Mouse (Mus musculus) heart, postnatal 0 days (tissue): ENCODE measurements around the gene Crim1.

Experiments used
- CTCF ChIP-seq: IDR thresholded peaks from 2 replicates; pipeline ENCODE4 v1.5.1; 2016; ENCODE audit warnings: antibody characterized with exemption, control low read depth, low read depth
- EP300 ChIP-seq: IDR thresholded peaks from 2 replicates; pipeline ENCODE4 v1.6.1; 2016; ENCODE audit warnings: antibody characterized with exemption, low read depth

DNA sequence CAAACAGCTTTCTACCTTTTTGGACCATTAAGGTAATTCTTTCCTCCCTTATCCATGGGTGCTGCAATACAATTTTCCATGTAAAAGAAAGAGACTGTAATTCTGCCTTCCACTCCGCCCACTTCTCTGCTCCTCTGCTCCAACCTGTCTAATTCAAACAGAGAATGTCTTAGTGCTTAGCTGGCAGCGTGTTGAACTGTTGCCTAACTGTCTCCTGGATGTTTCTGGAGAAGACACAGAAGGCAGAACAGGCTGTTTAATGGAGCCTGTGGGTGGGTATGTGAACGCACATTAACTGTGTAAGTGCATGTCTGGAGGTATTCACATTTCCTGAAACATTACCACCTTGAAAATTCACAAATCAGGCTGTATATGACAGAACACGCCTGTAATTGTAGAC, 33.5 kb upstream of the Crim1 start:
- TF ChIP-seq CTCF (no peak), EP300 (no peak)
